Mouse (Mus musculus) testis, adult 10 weeks (tissue): ENCODE results near the gene Ifi207. TPM values are rescaled to one million over a fixed set of nuclear protein-coding genes. Genes with fewer than 3 reads are reported as not detected.

Experiments used
- polyA plus RNA-seq: library from polyadenylated mRNA; stranded (reverse); fragments of 350-450 nt; fragmentation: Illumina TruSeq; extraction: RNeasy Lipid Tissue Mini Kit (QIAGEN cat#74804); gene quantifications from one replicate; pipeline ENCODE4 v1.2.3, GENCODE M21; 2014; ENCODE audit warnings: low read depth, low replicate concordance

The Ifi207 gene
- 1.4 TPM for polyA plus RNA-seq

DNA sequence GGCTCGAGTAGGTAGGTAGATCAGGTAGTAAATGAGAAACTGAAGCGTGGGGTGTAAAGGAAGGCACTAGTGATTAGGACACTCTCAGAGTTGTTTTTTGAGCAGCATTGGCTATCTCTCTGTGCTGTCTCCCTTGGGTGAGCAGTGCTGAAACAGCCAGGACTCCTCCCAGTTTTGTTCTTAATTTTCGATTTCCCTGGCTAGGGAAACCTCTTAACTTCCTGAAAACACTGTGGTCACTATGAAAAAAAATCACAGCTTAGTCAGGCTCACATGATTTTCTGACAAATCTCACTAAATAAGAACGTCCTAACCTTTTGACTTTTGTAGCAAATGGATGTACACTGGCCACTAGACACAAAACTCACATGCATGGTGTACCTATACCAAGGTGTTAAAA, at the start of gene Ifi207:
Gene Ifi207 (minus strand): TSS at position 92 of the 400 bp plus-strand sequence.

GRCm38 (mm10) chr1:173766848-173767617, 25.5 kb upstream of the Ifi207 start, which contains the start of gene Ifi204:
Gene Ifi204, minus strand, starts transcription at chr1:173766943.

DNA sequence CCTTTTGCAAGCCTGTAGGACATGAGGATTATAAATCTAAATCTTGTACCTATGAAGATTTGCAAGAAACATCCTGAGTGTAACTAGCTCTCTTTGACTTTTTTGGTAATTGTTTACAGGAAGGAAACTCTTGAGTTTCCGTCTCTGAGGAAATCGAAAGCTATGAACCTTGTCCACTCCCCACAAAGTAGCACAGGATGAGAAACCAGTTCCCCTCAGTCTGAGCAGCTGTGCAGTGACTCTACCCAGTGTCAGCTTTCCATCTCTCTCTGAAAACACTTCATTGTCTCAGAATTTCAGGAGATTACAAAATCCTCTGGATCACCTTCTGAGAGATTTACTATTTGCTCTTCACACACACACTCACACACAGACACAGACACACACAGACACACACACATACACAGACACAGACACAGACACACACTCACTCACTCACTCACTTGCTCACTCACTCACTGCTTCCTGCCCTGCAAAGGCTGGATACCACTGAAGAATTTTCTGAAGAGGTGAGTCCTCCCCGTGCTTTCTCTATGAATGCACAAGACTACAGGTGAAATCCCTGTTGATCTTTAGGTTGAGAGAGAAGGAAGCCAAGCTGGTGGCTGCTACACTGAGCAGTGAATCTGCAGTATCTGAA, 68.0 kb downstream of the Ifi207 start, which contains the start of gene Ifi208:
Gene Ifi208 (plus strand): TSS at position 218 of the 640 bp plus-strand sequence.

Other genes with a start within 250 kb of the Ifi207 start
- gene Ifi214, start 205.8 kb downstream of the Ifi207 start, polyA plus RNA-seq = 0.80 TPM
- 0.74 TPM for gene Ifi213, start 142.5 kb downstream of the Ifi207 start, polyA plus RNA-seq
- gene Ifi209, start 110.8 kb downstream of the Ifi207 start, polyA plus RNA-seq = 32.0 TPM
- 0.35 TPM for gene Ifi208, start 68.1 kb downstream of the Ifi207 start, polyA plus RNA-seq
- 2.7 TPM for gene Ifi204, start 25.2 kb upstream of the Ifi207 start, polyA plus RNA-seq
- 1.7 TPM for gene Ifi211, start 171.3 kb upstream of the Ifi207 start, polyA plus RNA-seq
- 5.1 TPM for gene Mndal, start 200.7 kb upstream of the Ifi207 start, polyA plus RNA-seq
- gene Ifi203, start 200.9 kb upstream of the Ifi207 start, polyA plus RNA-seq = 5.7 TPM
- gene Ifi202b, start 241.0 kb upstream of the Ifi207 start, polyA plus RNA-seq = 0.95 TPM